Comparison of ENCODE assay signal across 8 mouse cellular contexts in genomic region chr8:84601221-84601751, GRCm38 (mm10).
DNase-seq lines count a peak whose midpoint lies in the region; ATAC-seq lines count a peak whose summit lies in the region.

No protein-coding gene starts in this region.

- no peaks in the 10 kb centered on the region for H3K36me3 ChIP-seq in heart, embryonic 16.5 days (ENCODE audit: control insufficient read depth, insufficient read depth)
- peaks cover 6% of the 10 kb centered on the region; the same call in 1 of the 2 replicates for H3K36me3 ChIP-seq in hindbrain, embryonic 16.5 days (ENCODE audit: control insufficient read depth, insufficient read depth, low read length)
- H3K36me3 ChIP-seq in midbrain, embryonic 16.5 days (ENCODE audit: control insufficient read depth, insufficient read depth, low read length) = peaks cover 5% of the 10 kb centered on the region; the same call in 1 of the 2 replicates

- H3K4me2 ChIP-seq in heart, embryonic 16.5 days (ENCODE audit: low read depth, low read length) = peak overlapping the region; percentile 70
- peak overlapping the region; percentile 43 for H3K4me2 ChIP-seq in hindbrain, embryonic 16.5 days (ENCODE audit: low read length)
- H3K4me2 ChIP-seq in midbrain, embryonic 16.5 days (ENCODE audit: low read length) = peak overlapping the region; percentile 52

- peak overlapping the region; percentile 61 for H3K27ac ChIP-seq in heart, embryonic 16.5 days (ENCODE audit: low read length)
- H3K27ac ChIP-seq in brown adipose tissue, adult 24 weeks (replicated peaks; ENCODE audit: low read depth, low read length) = peak overlapping the region; percentile 44
- H3K27ac ChIP-seq in hindbrain, embryonic 16.5 days (ENCODE audit: low read depth, low read length) = no peak overlapping the region
- H3K27ac ChIP-seq in midbrain, embryonic 16.5 days (ENCODE audit: low read length) = no peak overlapping the region

- 1% methylated on average over 19 of the region's 19 CpGs for WGBS in heart, embryonic 16.5 days
- 8% methylated on average over 19 of the region's 19 CpGs for WGBS in hindbrain, embryonic 16.5 days
- 7% methylated on average over 19 of the region's 19 CpGs for WGBS in midbrain, embryonic 16.5 days

- H3K4me1 ChIP-seq in heart, embryonic 16.5 days (ENCODE audit: control insufficient read depth, insufficient read depth, low read length) = peaks cover 21% of the 10 kb centered on the region
- peaks cover 10% of the 10 kb centered on the region for H3K4me1 ChIP-seq in brown adipose tissue, adult 24 weeks (ENCODE audit: control insufficient read depth, insufficient read depth, insufficient read length, low read length)
- peaks cover 15% of the 10 kb centered on the region for H3K4me1 ChIP-seq in hindbrain, embryonic 16.5 days (ENCODE audit: control insufficient read depth, insufficient read depth, low read depth, low read length)
- peaks cover 12% of the 10 kb centered on the region for H3K4me1 ChIP-seq in midbrain, embryonic 16.5 days (ENCODE audit: control insufficient read depth, insufficient read depth, low read length)

- no peak for DNase-seq in heart, postnatal 36 days
- DNase-seq in spleen, adult 12 weeks (ENCODE audit: low spot score) = no peak
- DNase-seq in right cerebral cortex, adult 2 months (ENCODE audit: low spot score in 2 of 2) = no peak
- no peak for DNase-seq in gastrocnemius, adult 8-10 months (ENCODE audit: low spot score in 2 of 2)

- ATAC-seq in heart, embryonic 16.5 days (replicated peaks; ENCODE audit: extremely low read depth, insufficient read depth, low FRiP score) = peak; percentile 43; the same call in 1 of the 2 replicates
- peak; percentile 41 for ATAC-seq in hindbrain, embryonic 16.5 days
- ATAC-seq in midbrain, embryonic 16.5 days = peak; percentile 16; the same call in 1 of the 2 replicates

- peak overlapping the region; percentile 74 for H3K9ac ChIP-seq in heart, embryonic 16.5 days (ENCODE audit: low read length)
- H3K9ac ChIP-seq in hindbrain, embryonic 16.5 days (ENCODE audit: low read depth, low read length) = peak overlapping the region; percentile 17
- peak overlapping the region; percentile 3; the same call in 1 of the 2 replicates for H3K9ac ChIP-seq in midbrain, embryonic 16.5 days (ENCODE audit: low read depth, low read length)

- H3K27me3 ChIP-seq in heart, embryonic 16.5 days (ENCODE audit: control insufficient read depth, insufficient read depth, low read length) = peaks cover 6% of the 10 kb centered on the region
- H3K27me3 ChIP-seq in hindbrain, embryonic 16.5 days (replicated peaks; ENCODE audit: control insufficient read depth, insufficient read depth, low read length) = no peaks in the 10 kb centered on the region; the same call in 1 of the 2 replicates
- no peaks in the 10 kb centered on the region for H3K27me3 ChIP-seq in midbrain, embryonic 16.5 days (ENCODE audit: control insufficient read depth, insufficient read depth, low read depth, low read length)

- intact Hi-C loops in heart, postnatal 36 days (cut with DNase I) = no loop called here

- peak overlapping the region; percentile 51 for H3K4me3 ChIP-seq in heart, embryonic 16.5 days (ENCODE audit: low read length)
- peak overlapping the region; percentile 47 for H3K4me3 ChIP-seq in brown adipose tissue, adult 24 weeks (ENCODE audit: insufficient read depth, low read depth, low read length)
- H3K4me3 ChIP-seq in hindbrain, embryonic 16.5 days (ENCODE audit: low read length) = peak overlapping the region; percentile 12
- peak overlapping the region; percentile 14 for H3K4me3 ChIP-seq in midbrain, embryonic 16.5 days (ENCODE audit: low read depth, low read length)

- 0 out of 2 replicates have a peak, but pooled peaks cover under 1% of the 10 kb centered on the region for H3K9me3 ChIP-seq in heart, embryonic 16.5 days (replicated peaks; ENCODE audit: control insufficient read depth, low read length)
- no peaks in the 10 kb centered on the region for H3K9me3 ChIP-seq in hindbrain, embryonic 16.5 days (ENCODE audit: control insufficient read depth, low read length)
- H3K9me3 ChIP-seq in midbrain, embryonic 16.5 days (replicated peaks; ENCODE audit: control insufficient read depth, low read length, poor library complexity, severe bottlenecking) = no peaks in the 10 kb centered on the region

Comparison
In these comparisons a context has a peak if more than half of its experiments do, and no peak if none do; other contexts are left out.
1. H3K27ac ChIP-seq: peak in heart, embryonic 16.5 days (single experiment) and brown adipose tissue, adult 24 weeks (single experiment); none in hindbrain, embryonic 16.5 days (single experiment) and midbrain, embryonic 16.5 days (single experiment).
2. H3K9ac ChIP-seq: peak in every context shown above with its lines; median percentile 74 in heart, embryonic 16.5 days; 17 in hindbrain, embryonic 16.5 days; 3 in midbrain, embryonic 16.5 days.
3. Peak in every context shown above with its lines, with median percentiles within 50 percentile points of each other: ATAC-seq, H3K4me2 ChIP-seq and H3K4me3 ChIP-seq.